Mouse (Mus musculus) layer of hippocampus, adult 9-11 months (tissue): Measurements from ENCODE around the gene Gdf11.

Experiments
- DNase-seq: peaks from one replicate; pipeline ENCODE4 v3.0.0; 2022

Gene Gdf11

DNA sequence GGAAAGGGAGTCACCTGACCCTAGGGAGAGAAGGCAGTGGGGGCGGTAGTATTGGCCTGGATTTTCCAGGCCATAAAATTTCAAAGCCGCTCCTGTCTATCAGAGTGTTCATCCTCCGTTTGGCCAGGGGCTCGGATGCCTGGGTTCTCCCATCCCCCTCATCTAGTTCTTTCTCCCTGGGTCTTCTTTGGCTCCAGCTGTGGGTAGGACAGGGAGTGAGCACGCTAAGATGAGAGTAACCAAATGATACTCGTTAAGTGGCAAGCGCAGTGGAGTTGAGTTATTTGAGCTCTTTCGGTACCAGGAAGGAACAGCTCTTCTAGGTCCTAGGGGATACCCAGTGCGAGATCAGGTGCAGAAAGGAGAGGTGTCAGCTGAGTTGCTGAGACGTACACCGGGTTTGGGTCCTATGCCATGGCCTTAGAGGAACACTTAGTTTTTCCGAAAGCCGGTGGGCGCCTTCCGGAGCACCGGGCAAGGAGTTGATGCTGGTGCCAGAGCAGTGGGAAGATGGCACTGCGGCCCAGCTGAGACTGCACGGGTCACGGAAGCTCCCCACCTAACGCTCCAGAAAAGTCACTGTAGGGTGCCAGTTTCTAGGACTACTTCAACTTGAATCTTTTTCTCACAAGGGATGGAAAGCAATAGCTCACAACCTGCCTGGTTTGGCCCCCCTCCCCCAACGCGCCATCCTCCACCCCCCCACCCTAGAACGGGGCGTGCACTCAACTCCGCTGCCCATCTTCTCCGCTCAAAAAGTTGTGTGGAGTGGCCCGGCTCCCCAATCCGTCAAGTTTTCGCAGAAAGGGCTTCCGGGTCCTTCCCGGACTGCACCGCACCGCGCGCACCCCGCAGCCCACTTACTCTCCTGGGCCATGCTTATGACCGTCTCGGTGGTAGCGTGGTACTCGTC lies 879 bp downstream of the Gdf11 start:
- DNase-seq = no peak

- DNase-seq = no peak
Observed at GRCm38 (mm10) chr10:128889846-128890245, 1.7 kb downstream of the Gdf11 start.

DNA sequence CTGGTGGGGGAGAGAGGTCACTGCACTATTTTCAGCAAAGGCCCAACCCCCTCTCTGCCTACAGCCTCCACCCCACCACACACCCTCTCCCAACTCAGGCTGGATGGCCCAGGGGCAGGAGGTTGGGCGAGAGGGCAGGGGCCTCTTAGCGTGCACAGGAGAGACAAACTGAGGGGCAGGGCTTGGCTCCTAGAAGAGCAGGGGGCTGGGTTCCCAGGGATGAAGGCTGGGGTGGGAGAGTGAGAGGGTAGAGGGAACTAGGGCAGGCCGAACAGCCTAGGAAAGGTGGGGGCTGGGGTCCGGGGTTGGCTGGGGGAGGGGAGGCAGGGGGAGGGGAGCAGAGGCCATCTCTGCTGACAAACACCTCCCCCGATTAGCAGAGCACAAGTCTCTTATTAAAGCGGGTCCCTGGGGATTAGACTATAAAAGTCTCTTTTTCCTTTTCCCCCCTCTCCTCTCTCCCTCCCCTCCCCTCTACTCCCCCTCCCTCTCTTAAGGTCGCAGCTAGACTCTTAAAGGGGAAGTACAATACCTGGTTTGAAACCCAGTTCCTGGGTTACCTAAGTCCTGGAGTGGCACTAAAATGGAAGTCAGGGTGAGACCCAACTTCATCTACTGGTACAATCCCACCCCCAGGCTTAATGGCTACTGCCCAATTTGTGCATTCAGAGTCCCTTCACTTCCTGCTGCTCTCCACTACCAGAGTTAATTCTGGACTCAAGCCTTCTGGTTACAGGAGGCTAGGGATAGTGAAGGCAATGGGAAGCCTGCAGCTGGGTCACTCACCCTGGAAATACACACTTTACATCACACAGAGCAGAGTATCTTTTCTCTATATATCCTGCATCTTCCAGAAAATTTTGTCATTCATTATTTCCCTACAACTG lies 2.3 kb downstream of the Gdf11 start:
- no peak for DNase-seq

GRCm38 (mm10) chr10:128882067-128882466 lies 9.5 kb downstream of the Gdf11 start:
- no peak for DNase-seq

DNA sequence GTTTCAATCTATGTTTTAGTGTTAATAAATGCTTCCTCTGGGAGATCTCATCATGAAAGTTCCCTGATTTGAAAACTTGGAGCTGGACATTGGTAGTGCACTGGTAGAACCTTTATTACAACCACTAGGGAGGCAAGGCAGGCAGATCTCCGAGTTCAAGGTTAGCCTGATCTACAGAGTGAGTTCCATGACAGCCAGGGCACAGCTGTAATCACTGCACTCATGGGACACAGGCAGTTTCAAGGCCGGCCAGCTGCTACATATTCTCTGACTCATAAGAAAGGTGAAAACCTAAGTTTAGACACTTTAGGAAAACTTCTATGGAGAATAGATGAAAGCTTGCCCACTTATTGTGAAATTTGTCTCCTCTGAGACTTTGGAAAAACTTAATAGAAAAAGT lies 12.7 kb downstream of the Gdf11 start:
- no peak for DNase-seq

DNA sequence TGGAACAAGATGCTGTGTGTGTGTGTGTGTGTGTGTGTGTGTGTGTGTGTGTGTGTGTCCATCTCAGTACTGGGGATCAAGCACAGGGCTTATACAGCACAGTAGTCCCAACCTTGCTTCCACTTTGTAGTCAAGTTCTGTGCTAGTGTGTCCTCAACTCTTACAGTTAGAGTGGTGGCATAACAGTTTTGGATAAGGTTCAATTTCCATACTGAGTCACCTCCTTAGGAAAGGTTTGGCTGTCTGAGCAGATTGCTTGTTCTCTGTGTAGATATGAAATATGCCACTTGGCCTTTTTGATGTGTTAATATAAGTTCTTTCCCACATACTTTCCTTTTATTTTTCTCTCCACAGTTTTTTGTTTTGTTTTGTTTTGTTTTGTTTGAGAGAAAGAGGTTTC lies 13.2 kb downstream of the Gdf11 start:
- DNase-seq = no peak

GRCm38 (mm10) chr10:128870341-128870740 lies 21.2 kb downstream of the Gdf11 start:
- DNase-seq = no peak

GRCm38 (mm10) chr10:128866518-128866917 lies 25.0 kb downstream of the Gdf11 start:
- no peak for DNase-seq

DNA sequence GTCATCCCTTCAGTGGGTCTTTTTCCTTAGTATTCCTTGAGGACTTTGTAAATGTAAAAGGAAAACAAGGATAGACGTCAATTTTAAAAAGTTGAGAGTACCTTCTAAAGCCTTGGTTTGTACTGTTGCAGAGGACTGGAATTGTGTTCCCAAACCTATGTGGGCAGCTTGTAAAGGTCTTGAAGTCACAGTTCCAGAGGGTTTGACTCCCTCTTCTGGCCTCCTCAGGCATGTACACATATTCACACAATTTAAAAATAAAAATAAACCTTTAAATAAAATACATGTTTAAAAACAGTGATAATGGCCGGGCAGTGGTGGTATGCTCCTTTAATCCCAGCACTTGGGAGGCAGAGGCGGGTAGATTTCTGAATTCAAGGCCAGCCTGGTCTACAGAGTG lies 25.5 kb downstream of the Gdf11 start:
- DNase-seq = no peak

DNA sequence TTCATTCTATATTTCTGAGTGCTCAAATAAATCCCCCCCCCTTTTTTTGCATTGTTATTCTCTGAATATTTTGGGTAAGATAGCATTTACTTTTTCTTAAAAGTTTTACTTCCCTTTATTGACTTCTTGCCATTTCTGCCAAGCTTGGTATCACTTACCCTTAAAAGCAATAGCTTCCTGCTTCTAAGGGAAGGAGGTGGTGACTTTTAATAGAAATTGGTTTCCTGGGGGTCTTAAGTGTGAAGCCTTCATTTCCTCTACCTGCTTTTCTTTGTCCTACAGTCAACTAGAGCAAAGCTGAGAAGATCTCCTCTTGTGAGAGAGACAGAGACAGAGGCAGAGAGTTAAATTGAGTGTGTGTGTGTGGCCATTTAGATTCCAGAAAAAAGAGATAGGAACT lies 30.3 kb downstream of the Gdf11 start:
- DNase-seq = no peak

GRCm38 (mm10) chr10:128850339-128850738 lies 41.2 kb downstream of the Gdf11 start:
- no peak for DNase-seq

DNA sequence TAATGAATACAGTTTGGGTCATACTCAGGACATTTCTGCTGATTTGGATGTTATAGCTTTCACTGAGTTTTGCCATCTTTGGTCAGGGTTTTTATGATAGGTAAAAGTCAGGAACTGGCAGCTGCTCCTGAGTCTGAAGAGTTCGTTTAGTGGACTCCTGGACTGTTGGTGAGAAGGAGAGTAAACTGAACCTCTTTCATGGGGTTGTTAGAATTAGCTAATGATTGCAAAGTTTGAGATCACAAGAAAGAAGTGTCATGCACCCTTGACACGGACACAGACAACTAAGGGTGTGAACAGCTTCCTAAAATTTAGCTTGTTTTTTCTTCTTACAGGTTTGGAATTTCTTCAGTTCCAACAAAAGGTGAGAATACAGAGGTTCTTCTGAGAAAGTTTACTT lies 43.1 kb downstream of the Gdf11 start:
- DNase-seq = no peak

GRCm38 (mm10) chr10:128846664-128847063 lies 44.9 kb downstream of the Gdf11 start:
- no peak for DNase-seq

- no peak for DNase-seq
Observed at GRCm38 (mm10) chr10:128845516-128845915, 46.0 kb downstream of the Gdf11 start.

GRCm38 (mm10) chr10:128843260-128843659 lies 48.3 kb downstream of the Gdf11 start:
- DNase-seq = no peak

DNA sequence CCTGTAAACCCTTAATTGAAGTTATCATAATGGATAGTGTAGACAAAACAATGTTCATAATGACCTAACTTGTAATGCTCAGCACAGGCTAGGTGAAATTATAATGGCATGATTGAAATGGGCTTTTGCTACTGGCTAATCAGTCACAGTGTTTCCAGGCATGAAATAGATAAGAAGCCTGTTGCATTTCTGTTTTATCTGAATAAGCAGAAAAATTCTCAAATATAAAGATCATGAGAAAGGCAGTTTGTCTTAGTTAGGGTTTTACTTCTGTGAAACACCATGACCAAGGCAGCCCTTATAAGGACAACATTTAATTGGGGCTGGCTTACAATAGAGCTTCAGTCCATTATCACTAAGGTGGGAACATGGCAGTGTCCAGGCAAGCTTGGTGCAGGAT lies 50.9 kb downstream of the Gdf11 start:
- DNase-seq = no peak

- DNase-seq = no peak
Observed at GRCm38 (mm10) chr10:128839434-128839833, 52.1 kb downstream of the Gdf11 start.

GRCm38 (mm10) chr10:128837400-128837799 lies 54.1 kb downstream of the Gdf11 start:
- no peak for DNase-seq
